Mouse (Mus musculus) telencephalon, adult 2 months (tissue): ENCODE data around the gene S100a14.

Experiments
- DNase-seq: peaks from one replicate; pipeline ENCODE4 v3.0.0-alpha.2; 2011; ENCODE audit warnings: low read depth, low spot score

The S100a14 gene

GRCm38 (mm10) chr3:90526580-90526979 lies at the start of gene S100a14:
TSS of gene S100a14 (plus strand) at chr3:90526856.
- no peak for DNase-seq

- DNase-seq: no peak
Observed at GRCm38 (mm10) chr3:90486998-90487397, 39.7 kb upstream of the S100a14 start.

- DNase-seq: no peak
Observed at GRCm38 (mm10) chr3:90488576-90488975, 38.1 kb upstream of the S100a14 start.

GRCm38 (mm10) chr3:90490696-90491256 lies 35.9 kb upstream of the S100a14 start, which contains the start of gene Snapin:
TSS of gene Snapin (minus strand) at chr3:90491033.
- peak; percentile 90 for DNase-seq

- DNase-seq: no peak
Observed at GRCm38 (mm10) chr3:90491350-90491749, 35.3 kb upstream of the S100a14 start.

- no peak for DNase-seq
Observed at GRCm38 (mm10) chr3:90493831-90494540, 32.7 kb upstream of the S100a14 start.

- no peak for DNase-seq
Observed at GRCm38 (mm10) chr3:90495850-90496525, 30.7 kb upstream of the S100a14 start.

GRCm38 (mm10) chr3:90497597-90497996 lies 29.1 kb upstream of the S100a14 start:
- no peak for DNase-seq

- DNase-seq: no peak
Observed at GRCm38 (mm10) chr3:90503444-90503843, 23.2 kb upstream of the S100a14 start.

- DNase-seq: no peak
Observed at GRCm38 (mm10) chr3:90505216-90505615, 21.4 kb upstream of the S100a14 start.

GRCm38 (mm10) chr3:90506362-90506761 lies 20.3 kb upstream of the S100a14 start:
- no peak for DNase-seq

- no peak for DNase-seq
Observed at GRCm38 (mm10) chr3:90508287-90508949, 18.2 kb upstream of the S100a14 start.

- peak; percentile 97 for DNase-seq
Observed at GRCm38 (mm10) chr3:90508950-90509746, 17.5 kb upstream of the S100a14 start, which contains the start of gene Chtop. TSS of gene Chtop (minus strand) at chr3:90509498.

- no peak for DNase-seq
Observed at GRCm38 (mm10) chr3:90509747-90510123, 16.9 kb upstream of the S100a14 start.

- DNase-seq: no peak
Observed at GRCm38 (mm10) chr3:90512276-90512675, 14.4 kb upstream of the S100a14 start.

- DNase-seq: no peak
Observed at GRCm38 (mm10) chr3:90512948-90513642, 13.6 kb upstream of the S100a14 start.

- DNase-seq: no peak
Observed at GRCm38 (mm10) chr3:90513796-90514590, 12.7 kb upstream of the S100a14 start, which contains the start of the genes S100a1 and S100a13. TSS of gene S100a1 (minus strand) at chr3:90514392. TSS of gene S100a13 (plus strand) at chr3:90514435.

- no peak for DNase-seq
Observed at GRCm38 (mm10) chr3:90514691-90515090, 12.0 kb upstream of the S100a14 start.

- DNase-seq: no peak
Observed at GRCm38 (mm10) chr3:90515242-90515641, 11.4 kb upstream of the S100a14 start.

- DNase-seq: no peak
Observed at GRCm38 (mm10) chr3:90515789-90516188, 10.9 kb upstream of the S100a14 start.
